Mouse (Mus musculus) liver, embryonic 14.5 days (tissue): ENCODE data around the gene Akt3.

Source experiments
- CTCF ChIP-seq: IDR thresholded peaks from 2 replicates; pipeline ENCODE4 v1.5.1; 2016; ENCODE audit warnings: antibody characterized with exemption, low read depth, control low read depth
- EP300 ChIP-seq: IDR thresholded peaks from 2 replicates; pipeline ENCODE4 v1.6.1; 2016; ENCODE audit warnings: antibody characterized with exemption, low read depth

DNA sequence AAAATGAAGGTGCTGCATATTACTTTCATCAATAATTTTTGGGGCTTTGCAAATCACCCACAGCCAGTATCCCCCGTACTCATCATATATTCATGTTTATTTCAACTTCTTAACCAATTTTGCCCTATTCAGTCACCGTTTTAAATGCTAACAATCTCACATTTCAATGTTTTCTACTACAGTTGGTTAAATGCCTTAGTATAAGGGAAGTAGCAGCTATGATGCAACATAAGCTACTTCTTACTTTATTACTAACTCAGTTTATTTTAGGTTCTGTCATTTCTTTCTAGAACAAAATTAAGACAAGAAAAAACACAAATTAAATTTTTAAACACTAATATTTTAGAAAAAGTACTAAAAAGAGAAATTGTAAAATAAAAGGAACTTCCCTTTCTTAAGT, 78.4 kb downstream of the Akt3 start:
- no peak for TF ChIP-seq EP300
- no peak for TF ChIP-seq CTCF
